Mouse (Mus musculus) intestine, embryonic 16.5 days (tissue): Measurements from ENCODE around the gene Hmga1. TPM values are rescaled to one million over a fixed set of nuclear protein-coding genes. Genes with fewer than 3 reads are reported as not detected.

Experiments
- ATAC-seq: fragments of 200-750 bp; cut with Nextera tagmentation; 2 replicates; pipeline ENCODE4 v1.8.0; 2017; ENCODE audit warnings: moderate TSS enrichment, moderate library complexity
- H3K27ac ChIP-seq: fragments of 300-500 bp; sonication (generic); 2 replicates; pipeline ENCODE4 v1.5.1; 2014; ENCODE audit warnings: mild to moderate bottlenecking, low read length
- H3K27me3 ChIP-seq: fragments of 300-500 bp; sonication (generic); replicated peaks from 2 replicates; pipeline ENCODE4 v1.6.1; 2014; ENCODE audit warnings: low read length, control low read depth, mixed read lengths; ENCODE audit not compliant: control insufficient read depth, insufficient read depth
- H3K36me3 ChIP-seq: fragments of 300-500 bp; sonication (generic); 2 replicates; pipeline ENCODE4 v1.6.1; 2014; ENCODE audit warnings: low read length, control low read depth; ENCODE audit not compliant: control insufficient read depth, insufficient read depth
- H3K4me1 ChIP-seq: fragments of 300-500 bp; sonication (generic); 2 replicates; pipeline ENCODE4 v1.6.1; 2014; ENCODE audit warnings: low read length, control low read depth, mixed read lengths; ENCODE audit not compliant: control insufficient read depth, insufficient read depth
- H3K4me2 ChIP-seq: fragments of 300-500 bp; sonication (generic); 2 replicates; pipeline ENCODE4 v1.6.1; 2014; ENCODE audit warnings: low read depth, low read length, control low read depth
- H3K4me3 ChIP-seq: fragments of 300-500 bp; sonication (generic); 2 replicates; pipeline ENCODE4 v1.5.1; 2014; ENCODE audit warnings: mild to moderate bottlenecking, low read length
- H3K9ac ChIP-seq: fragments of 300-500 bp; sonication (generic); 2 replicates; pipeline ENCODE4 v1.6.1; 2014; ENCODE audit warnings: low read depth, low read length
- H3K9me3 ChIP-seq: fragments of 300-500 bp; sonication (generic); 2 replicates; pipeline ENCODE4 v1.6.1; 2016; ENCODE audit warnings: low read length, control low read depth; ENCODE audit not compliant: control insufficient read depth
- WGBS: fragments of 180-500 bp; shearing (Covaris S2); extraction: QIAGEN DNeasy Blood & Tissue Kit; methylation state at CpG from one replicate; pipeline ENCODE4 v1.1.7; 2014; 5-methylcytosine and 5-hydroxymethylcytosine counted together
- polyA plus RNA-seq: library from polyadenylated mRNA; unstranded; fragments of >200 nt; fragmentation: Nextera tagmentation; extraction: Ambion mirVana; gene quantifications from 2 replicates; pipeline ENCODE4 v1.2.1, GENCODE M21; 2015

Hmga1 gene
- polyA plus RNA-seq, 1 experiment from 2014 or later = 319 TPM

DNA sequence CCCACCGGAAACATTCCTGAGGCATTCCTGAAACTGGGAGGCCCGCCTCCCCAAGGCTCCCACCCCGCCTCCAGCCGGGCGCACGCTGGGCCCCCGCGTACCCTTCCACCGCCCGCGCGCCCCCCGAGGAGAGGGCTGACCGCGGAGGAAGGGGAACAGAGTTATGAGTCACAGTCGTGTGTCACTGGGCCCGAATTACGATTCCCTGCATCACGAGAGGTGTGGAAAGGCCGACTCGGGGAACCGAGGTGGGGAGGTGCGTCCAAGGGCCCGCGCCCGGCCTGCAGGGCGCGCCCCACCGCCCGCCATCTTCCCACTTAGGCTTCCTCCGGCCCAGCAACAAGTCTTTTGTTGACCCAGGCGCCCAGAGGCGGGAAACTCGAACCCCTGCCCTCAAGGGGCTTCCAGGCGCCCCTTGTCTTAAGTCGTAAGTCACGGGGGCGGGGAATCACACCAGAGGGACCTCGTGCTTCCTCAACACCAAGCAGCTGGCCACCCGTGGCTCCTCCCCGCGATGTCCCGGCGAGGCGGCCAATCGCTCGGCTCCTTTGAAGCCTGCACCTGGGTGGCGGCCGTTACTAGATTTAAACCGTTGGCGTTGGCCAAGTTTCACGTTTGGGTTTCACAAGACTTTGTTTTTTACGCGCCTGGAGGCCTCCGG lies 655 bp upstream of the Hmga1 start:
- Histone ChIP-seq H3K27ac (peak overlapping the region; percentile 96), H3K4me2 (peak overlapping the region; percentile 90), H3K36me3 (no peaks in the 10 kb centered on the region), H3K27me3 (no peaks in the 10 kb centered on the region), H3K4me3 (peak overlapping the region; percentile 83), H3K9me3 (no peaks in the 10 kb centered on the region), H3K4me1 (peaks cover 30% of the 10 kb centered on the region), H3K9ac (peak overlapping the region; percentile 92)
- ATAC-seq = peak; percentile 61
- WGBS = under 1% methylated on average over 47 of the region's 55 CpGs

DNA sequence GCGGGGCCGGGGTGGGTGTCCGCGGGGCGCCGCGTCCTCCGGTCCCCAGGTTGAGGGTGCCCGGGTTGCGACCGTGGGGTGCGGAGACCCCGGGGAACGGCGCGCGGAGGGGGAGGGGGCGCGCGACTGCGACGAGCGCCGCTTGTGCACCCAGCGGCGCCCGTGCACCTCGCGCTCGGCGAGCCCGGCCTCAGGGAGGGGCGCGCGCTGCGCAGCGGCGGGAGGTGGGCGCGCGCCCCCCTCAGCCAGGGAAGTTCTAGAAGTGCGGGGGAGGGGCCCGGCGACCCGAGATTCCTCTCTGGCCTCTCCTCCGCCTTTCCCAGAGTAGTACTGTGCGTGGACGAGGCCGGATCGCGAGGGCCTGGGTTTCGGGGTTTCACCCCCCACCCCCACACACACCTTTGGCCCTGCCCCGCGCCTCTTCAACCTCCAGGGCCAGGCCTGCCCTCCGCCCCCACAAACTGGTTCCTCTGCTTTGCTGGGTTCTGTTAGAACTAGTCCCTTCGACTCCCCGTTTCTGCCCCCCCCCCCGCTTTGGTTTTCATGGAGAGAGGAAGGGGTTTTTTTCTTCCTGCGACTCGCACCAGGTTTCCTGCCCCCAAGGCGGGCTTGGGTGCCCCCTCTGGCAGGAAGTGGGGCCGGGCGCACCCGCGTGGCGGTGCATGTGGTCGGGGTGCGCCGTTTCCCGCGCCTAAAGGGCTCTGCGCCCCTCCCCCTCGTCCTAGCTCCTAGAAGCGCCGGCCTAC lies 1.1 kb downstream of the Hmga1 start:
- under 1% methylated on average over 65 of the region's 75 CpGs for WGBS

DNA sequence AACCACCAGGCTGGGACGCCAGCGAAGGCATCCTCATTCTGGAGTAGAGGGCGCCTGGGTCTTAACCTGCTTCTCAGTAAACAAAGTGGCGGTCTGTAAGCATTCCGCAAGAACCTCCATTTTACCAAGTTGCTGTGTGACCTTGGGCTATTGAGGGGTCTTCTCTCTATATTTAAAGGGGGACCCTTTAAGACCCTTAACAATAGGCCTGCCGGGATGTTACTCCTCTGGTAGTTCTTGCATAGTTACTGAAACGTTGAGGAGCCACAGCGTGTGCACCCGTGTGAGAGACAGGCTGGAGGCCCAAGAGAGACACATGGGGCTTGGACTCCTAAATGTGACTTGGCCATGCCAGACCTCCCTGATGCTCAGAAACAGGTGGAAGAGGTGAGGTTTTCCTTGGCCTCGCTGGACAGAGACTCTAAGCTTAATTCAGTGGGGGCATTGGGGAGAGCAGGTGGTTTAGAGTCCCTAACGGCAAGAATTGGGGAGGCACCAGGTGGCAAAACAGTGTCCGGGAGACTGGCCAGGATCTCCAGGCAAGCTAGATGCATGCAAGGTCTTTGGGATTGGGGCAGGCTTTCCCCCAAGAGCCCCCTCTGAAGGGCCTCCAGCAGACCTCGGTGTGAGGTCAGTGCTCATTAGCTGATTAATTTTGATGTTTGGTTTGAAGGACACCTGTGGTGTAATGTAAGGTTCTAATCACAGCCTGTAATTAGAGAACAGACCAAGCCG lies 1.8 kb downstream of the Hmga1 start:
- H3K4me3 ChIP-seq = peak overlapping the region; percentile 83
- ATAC-seq = no peak
- peak overlapping the region; percentile 92 for H3K9ac ChIP-seq
- no peaks in the 10 kb centered on the region for H3K27me3 ChIP-seq
- 6% methylated on average over 14 of the region's 14 CpGs for WGBS
- H3K36me3 ChIP-seq = no peaks in the 10 kb centered on the region
- H3K4me2 ChIP-seq = peak overlapping the region; percentile 90
- H3K4me1 ChIP-seq = peaks cover 44% of the 10 kb centered on the region
- peak overlapping the region; percentile 96 for H3K27ac ChIP-seq
- no peaks in the 10 kb centered on the region for H3K9me3 ChIP-seq

More for the DNA sequence above, 1.1 kb downstream of the Hmga1 start:
- peak overlapping the region; percentile 96 for H3K27ac ChIP-seq
- no peaks in the 10 kb centered on the region for H3K9me3 ChIP-seq
- H3K36me3 ChIP-seq = no peaks in the 10 kb centered on the region
- peak overlapping the region; percentile 83 for H3K4me3 ChIP-seq
- H3K4me2 ChIP-seq = peak overlapping the region; percentile 90
- peak; percentile 9 for ATAC-seq
- peak overlapping the region; percentile 92 for H3K9ac ChIP-seq
- peaks cover 44% of the 10 kb centered on the region for H3K4me1 ChIP-seq
- no peaks in the 10 kb centered on the region for H3K27me3 ChIP-seq

DNA sequence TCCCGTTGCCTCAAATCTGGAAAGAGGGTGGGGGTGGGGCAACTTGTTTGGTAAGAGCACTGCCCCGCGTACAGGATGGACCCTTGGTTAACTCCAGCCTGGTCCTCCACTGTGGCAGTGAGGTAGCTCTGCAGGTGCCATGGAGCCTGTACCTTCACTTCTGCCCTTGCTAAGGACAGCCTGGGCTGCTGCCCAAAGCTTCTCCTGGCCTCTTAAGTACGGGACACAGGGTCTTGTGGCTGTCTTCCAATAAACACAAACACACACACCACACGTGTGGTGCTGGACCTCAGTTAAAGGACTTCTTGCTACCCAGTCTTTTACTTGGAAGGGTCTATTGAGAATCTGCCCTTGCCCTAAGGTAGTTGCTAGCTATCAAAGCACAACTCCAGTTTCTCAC lies 2.5 kb downstream of the Hmga1 start:
- H3K4me3 ChIP-seq = peak overlapping the region; percentile 83
- peak overlapping the region; percentile 90 for H3K4me2 ChIP-seq
- H3K9ac ChIP-seq = peak overlapping the region; percentile 92
- ATAC-seq = no peak
- no peaks in the 10 kb centered on the region for H3K27me3 ChIP-seq
- H3K9me3 ChIP-seq = no peaks in the 10 kb centered on the region
- no peaks in the 10 kb centered on the region for H3K36me3 ChIP-seq
- peak overlapping the region; percentile 61 for H3K27ac ChIP-seq
- H3K4me1 ChIP-seq = peaks cover 46% of the 10 kb centered on the region
- 12% methylated on average over 5 of the region's 5 CpGs for WGBS

DNA sequence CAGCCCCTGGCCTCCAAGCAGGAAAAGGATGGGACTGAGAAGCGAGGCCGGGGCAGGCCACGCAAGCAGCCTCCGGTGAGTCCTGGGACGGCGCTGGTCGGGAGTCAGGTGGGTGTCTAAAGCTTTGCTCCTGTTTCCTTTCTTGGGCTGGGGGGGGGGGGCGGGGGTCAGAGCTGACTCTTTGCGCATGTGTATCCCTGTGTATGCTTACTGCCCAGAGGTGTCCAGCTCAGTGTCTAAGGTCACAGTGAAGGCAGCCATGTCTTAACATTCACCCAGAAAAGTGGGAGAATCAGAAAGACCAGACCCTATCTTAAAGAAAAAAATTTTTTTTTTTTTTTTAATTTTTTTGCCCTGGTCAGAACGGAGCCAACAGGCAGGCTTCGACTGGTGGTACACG lies 3.3 kb downstream of the Hmga1 start:
- Histone ChIP-seq H3K9ac (peak overlapping the region; percentile 92; the same call in 1 of the 2 replicates), H3K9me3 (no peaks in the 10 kb centered on the region), H3K36me3 (no peaks in the 10 kb centered on the region), H3K4me3 (peak overlapping the region; percentile 83), H3K27ac (no peak overlapping the region), H3K4me2 (peak overlapping the region; percentile 90), H3K27me3 (no peaks in the 10 kb centered on the region), H3K4me1 (peaks cover 53% of the 10 kb centered on the region)
- WGBS = 66% methylated on average over 10 of the region's 12 CpGs
- ATAC-seq = no peak

DNA sequence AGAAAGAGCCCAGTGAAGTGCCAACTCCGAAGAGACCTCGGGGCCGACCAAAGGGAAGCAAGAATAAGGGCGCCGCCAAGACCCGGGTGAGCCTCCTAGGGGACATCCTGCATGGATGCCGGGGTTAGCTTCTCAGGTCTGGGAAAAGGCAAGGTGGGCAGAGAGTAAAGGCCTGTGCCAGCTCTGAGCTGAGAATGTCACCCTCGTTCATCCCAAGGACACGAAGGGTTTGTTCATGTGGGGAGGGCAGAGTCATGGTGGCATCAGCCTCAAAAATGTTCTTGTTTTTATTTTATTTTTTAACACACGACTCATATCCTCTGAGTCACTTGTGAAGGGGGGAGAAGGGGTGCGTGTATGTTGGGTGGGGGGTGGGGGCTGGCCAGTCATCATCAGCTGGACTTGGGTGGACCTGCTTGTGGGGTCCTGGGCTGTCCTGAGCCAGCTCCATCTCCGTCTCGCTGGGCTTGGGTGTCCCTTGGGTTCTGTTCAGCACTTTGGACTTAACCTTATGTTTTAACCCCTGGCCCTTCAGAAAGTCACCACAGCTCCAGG lies 4.7 kb downstream of the Hmga1 start:
- no peak for ATAC-seq
- WGBS = 78% methylated on average over 13 of the region's 13 CpGs
- H3K36me3 ChIP-seq = no peaks in the 10 kb centered on the region
- H3K9ac ChIP-seq = no peak overlapping the region
- peaks cover 48% of the 10 kb centered on the region for H3K4me1 ChIP-seq
- H3K27ac ChIP-seq = no peak overlapping the region
- no peak overlapping the region for H3K4me3 ChIP-seq
- no peaks in the 10 kb centered on the region for H3K27me3 ChIP-seq
- H3K4me2 ChIP-seq = no peak overlapping the region
- H3K9me3 ChIP-seq = no peaks in the 10 kb centered on the region

DNA sequence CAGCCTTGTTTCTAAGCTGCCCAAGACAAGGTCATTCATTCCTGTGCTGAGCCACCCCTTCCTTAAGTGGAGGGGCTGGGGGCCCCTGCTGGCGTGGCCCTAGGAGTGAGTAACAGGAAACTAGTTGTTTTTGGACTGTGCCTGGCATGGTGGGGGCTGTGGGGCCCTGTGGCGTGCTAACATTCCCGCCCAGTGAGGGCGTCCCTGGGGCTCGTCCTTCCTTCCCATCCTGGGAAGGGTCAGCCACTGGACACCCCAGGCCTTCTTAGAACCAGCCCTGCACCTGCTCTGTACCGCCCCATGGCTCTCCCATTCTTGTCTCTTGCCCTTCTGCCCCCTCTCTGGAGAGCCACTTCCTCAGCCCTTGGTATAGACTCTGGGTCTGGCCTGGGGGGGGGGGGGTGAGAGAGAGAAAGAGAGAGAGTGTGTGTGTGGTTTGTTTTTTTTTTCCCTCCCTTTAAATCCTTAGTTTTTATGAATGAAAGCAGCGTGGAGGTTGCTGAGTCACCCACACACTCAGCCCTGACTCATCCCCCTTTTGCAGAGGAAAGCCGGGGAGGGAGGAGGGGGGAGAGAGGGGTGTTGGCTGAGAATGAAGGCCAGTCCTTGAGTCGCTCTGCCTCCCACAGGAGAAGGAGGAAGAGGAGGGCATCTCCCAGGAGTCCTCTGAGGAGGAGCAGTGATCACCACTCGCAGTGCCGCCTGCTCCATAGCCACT lies 5.7 kb downstream of the Hmga1 start:
- Histone ChIP-seq H3K9me3 (no peaks in the 10 kb centered on the region), H3K9ac (peak overlapping the region; percentile 29; the same call in 1 of the 2 replicates), H3K36me3 (no peaks in the 10 kb centered on the region), H3K4me3 (no peak overlapping the region), H3K4me2 (no peak overlapping the region), H3K27me3 (no peaks in the 10 kb centered on the region), H3K4me1 (peaks cover 51% of the 10 kb centered on the region), H3K27ac (peak overlapping the region; percentile 21; the same call in 1 of the 2 replicates)
- WGBS = 46% methylated on average over 9 of the region's 11 CpGs
- no peak for ATAC-seq

DNA sequence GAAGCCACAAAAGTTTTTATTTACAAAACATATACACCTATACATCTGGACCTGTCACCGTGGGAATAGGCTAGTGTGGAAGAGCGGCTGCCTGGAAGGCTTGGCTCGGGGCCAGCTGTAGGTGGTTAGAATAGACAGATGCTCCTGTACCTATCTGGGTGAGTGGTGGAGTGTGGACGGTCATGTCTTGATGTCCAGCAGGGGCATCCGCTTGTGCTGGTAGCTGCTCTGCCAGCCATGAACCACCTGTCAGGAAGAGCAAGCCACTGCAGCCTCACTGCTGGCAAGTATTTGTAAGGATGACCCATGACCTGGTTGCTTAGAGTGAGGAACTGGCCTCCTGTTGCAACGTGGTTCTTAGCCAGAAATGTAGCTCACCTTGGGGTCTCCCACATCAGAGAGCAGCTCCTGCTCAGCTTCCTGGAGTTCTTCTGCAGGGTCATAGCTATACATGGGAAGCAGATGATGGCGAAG lies 7.5 kb downstream of the Hmga1 start:
- no peak overlapping the region for H3K9ac ChIP-seq
- ATAC-seq = no peak
- no peak overlapping the region for H3K4me2 ChIP-seq
- peaks cover 38% of the 10 kb centered on the region for H3K4me1 ChIP-seq
- no peak overlapping the region for H3K4me3 ChIP-seq
- 46% methylated on average over 7 of the region's 7 CpGs for WGBS
- H3K9me3 ChIP-seq = no peaks in the 10 kb centered on the region
- no peaks in the 10 kb centered on the region for H3K27me3 ChIP-seq
- no peak overlapping the region for H3K27ac ChIP-seq
- H3K36me3 ChIP-seq = no peaks in the 10 kb centered on the region
